Mouse (Mus musculus) spleen, adult 2 months (tissue): ENCODE measurements around the gene Fem1b.

Source experiments
- CTCF ChIP-seq: fragments of 200-500 bp; IDR thresholded peaks from 2 replicates; pipeline ENCODE4 v1.5.1; 2011; ENCODE audit warnings: mild to moderate bottlenecking, inconsistent platforms; ENCODE audit not compliant: insufficient read depth, insufficient read length, insufficient replicate concordance; ENCODE audit errors: extremely low read depth
- POLR2A ChIP-seq: fragments of 200-500 bp; IDR thresholded peaks from 2 replicates; pipeline ENCODE4 v1.6.1; 2011; ENCODE audit warnings: low read depth, low read length, inconsistent platforms

- TF ChIP-seq POLR2A (no peak), CTCF (no peak)
Observed at GRCm38 (mm10) chr9:62857216-62857615, 45.5 kb upstream of the Fem1b start.
